Mouse (Mus musculus) bone marrow macrophage, adult 2 months (primary cell): ENCODE data around the gene Exoc6.

ENCODE experiments used
- CTCF ChIP-seq: IDR thresholded peaks from 2 replicates; pipeline ENCODE4 v1.5.1; 2012; ENCODE audit warnings: low read depth, mild to moderate bottlenecking, low read length, moderate library complexity
- POLR2A ChIP-seq: IDR thresholded peaks from 2 replicates; pipeline ENCODE4 v1.6.1; 2012; ENCODE audit warnings: mild to moderate bottlenecking, low read depth, low read length, borderline replicate concordance

DNA sequence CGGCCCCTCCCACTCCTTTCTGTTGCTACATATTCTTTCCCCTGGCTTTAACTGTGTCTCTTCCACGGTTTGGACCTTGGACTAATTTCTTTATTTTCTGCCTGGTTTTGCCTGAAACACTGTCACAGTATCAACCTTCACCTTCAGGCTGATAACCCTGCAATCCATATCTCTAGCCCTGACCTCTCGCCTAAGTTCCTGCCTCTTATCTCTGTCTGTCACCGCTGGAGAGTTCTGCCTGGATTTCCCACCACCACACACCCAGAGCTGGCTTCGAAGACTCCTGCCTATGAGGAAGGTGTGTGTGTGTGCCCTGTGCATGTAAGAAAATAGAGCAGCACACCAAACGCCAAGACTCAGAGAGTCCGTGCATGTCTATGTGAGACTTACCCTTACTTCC lies 32.8 kb upstream of the Exoc6 start:
- no peak for TF ChIP-seq POLR2A
- no peak for TF ChIP-seq CTCF
